Mouse (Mus musculus) layer of hippocampus, postnatal 10 days (tissue): Measurements from ENCODE around the gene Unc5a. TPM values are rescaled to one million over a fixed set of nuclear protein-coding genes. Genes with fewer than 3 reads are reported as not detected.
A peak's percentile ranks its signal among the peaks of the same experiment; 100 is the strongest.

Experiments used
- DNase-seq, 2 experiments: peaks; one replicate each; pipeline ENCODE4 v3.0.0; 2021; ENCODE audit warnings: low spot score in 2 of 2
- long read RNA-seq: library from polyadenylated mRNA; stranded (forward); transcript quantifications from one replicate; pipeline ENCODE4 v2.0.0, GENCODE M21; 2023
- total RNA-seq, 2 experiments: library from RNA; stranded (reverse); gene quantifications; 2 replicates each; pipeline ENCODE4 v1.2.3; 2021

Unc5a gene
- total RNA-seq, result 10 to 100 TPM; 89.8 to 92.8 TPM
- long read RNA-seq, transcript Unc5a-202 (15 exons, 3,827 nt), result major isoform, 16 of 74 reads
- long read RNA-seq, partial matches to known transcripts, result 38 of 74 reads
- long read RNA-seq, other reads (novel, unspliced or antisense), result 16 of 74 reads

GRCm38 (mm10) chr13:54948531-54949493 is at the start of gene Unc5a:
TSS of gene Unc5a (plus strand) at chr13:54949411.
- DNase-seq, result peak; percentile 77 to 85

DNA sequence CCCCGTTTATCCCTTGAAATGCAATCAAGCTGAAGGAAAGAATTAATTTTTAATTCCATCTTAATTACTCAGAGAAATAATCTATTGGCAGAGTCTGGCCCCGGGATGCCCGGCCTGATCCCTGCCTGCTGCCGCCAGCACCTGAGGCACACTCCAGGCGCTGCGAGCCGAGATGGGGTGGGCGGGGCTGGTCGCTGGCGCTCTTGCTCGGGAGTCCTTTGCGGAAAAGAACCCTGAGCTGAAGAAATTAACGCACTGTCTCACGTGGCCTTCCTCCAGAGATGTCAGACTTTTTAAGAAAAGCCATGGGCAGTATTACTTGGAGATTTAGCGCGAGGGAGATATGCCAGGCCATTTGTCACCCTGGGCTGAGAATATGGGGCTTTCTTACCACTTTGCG is 37.2 kb upstream of the Unc5a start:
- no peak for DNase-seq

- DNase-seq, result peak in 1 of 2 experiments; percentile 55
Measured at GRCm38 (mm10) chr13:54912894-54913621, 36.2 kb upstream of the Unc5a start.

- DNase-seq, result no peak
Measured at GRCm38 (mm10) chr13:54916644-54917043, 32.6 kb upstream of the Unc5a start.

- no peak for DNase-seq
Measured at GRCm38 (mm10) chr13:54918910-54919309, 30.3 kb upstream of the Unc5a start.

DNA sequence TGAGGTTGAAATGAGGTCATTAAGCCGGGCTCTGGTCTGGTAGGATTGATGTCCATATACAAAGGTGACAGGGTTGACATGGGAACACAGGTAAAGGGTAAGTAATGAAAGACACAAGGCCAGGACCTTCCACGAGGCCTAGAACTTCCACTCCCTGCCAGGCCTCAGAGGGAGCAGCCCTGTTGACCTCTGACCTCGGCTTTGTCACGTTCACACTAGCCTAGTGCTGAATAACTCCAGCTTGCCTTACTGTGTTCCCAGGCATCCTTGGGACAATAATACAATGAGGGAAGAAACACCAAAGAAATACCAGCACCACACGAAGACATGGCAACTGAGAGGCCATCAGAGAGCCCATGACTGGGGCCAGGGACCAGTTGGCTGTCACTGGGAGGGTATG is 29.5 kb upstream of the Unc5a start:
- DNase-seq, result no peak

DNA sequence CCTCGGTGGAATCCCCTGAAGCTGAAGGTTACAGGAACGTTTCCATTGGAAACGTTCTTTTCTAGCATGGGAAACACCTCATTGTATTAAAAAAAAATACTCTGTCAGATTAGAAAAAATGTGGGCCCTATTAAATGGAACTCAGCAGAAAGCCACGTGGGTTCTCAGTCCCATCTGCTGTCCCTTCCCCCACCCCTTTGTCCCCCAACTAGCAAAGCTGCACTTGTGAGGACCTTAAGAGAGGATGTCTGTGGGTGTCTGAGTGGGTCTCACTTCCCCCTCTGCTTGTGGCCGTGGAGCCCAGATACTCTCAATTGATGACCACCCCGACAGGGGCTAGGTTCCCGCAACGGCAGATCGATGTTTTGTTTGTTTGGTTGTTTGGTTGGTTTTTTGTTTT is 27.5 kb upstream of the Unc5a start:
- DNase-seq, result peak in 1 of 2 experiments; percentile 23

DNA sequence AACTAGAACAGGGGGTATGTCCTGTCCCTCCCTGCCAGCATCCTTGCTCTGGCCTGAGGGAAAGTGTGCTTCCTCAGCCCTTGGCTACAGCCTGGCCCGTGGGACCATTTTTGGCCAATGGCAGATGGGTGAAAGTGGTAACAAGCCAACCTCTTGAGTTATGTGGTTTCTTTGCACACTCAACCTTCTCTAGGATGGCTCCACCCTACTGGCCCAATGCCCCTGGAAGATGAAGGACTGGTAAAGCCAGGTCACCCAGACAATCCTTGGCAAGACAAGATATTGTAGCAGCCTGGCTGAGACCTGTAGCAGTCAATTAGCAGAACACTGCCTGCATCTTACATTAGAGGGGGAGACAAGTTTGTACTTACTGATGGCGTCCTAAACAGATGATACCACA is 25.5 kb upstream of the Unc5a start:
- DNase-seq, result no peak

DNA sequence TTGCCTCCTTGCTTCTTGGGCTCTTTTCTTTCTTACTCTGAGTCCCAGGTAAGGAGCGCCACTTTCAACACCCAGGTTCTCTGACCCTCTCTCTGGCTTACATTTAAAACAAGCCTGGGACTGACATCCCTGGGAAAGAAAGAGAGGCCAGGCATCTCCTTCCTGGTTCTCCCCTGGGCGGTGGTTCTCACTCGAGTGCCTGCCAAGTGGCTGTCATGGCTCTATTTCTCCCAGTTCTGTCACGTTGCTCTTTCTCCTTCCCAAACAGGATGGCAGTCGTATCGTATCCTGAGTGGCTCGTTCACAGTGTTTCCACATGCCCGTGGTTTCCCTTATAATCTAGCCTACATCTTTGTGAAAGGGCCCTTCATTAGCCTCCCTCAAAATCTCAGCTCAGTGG is 23.7 kb upstream of the Unc5a start:
- DNase-seq, result no peak

DNA sequence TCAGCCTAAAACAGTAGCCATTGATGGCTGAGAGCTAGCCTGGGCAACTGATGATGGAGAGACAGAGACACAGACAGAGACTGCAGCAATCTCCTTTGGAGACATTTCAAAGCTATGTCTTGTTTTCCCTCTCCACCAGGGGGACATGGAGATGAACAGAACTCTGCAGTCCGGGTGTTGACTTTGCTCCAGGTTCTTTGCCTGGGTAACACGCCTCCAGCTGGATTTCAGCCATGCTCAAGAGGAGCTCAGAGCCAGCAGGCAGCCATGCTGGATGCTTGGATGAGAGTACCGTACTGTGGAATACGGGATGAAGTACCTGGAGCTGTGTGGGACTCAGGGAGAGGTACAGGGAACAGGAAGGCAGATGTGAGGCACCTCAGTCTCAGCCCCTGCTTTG is 22.6 kb upstream of the Unc5a start:
- DNase-seq, result peak; percentile 72 to 76

DNA sequence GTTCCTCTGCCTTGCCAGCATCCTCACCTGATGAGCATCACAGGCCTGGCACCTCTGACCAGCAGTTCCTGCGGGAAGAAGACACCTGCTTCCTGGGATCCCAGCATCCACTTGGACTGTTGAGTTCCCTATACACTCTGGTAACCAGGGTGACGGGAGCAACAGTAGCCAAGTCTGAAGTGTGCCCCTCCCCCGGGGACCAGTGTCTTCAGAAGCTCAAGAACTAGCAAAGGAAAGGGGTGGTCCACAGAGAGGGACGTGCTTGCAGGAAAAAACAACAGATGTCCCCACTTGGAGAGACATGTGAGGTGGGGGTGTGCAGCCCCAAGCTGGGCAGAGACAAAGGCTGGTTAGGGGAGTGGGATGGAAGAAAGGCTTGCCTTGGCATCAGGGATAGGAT is 19.1 kb upstream of the Unc5a start:
- DNase-seq, result no peak

DNA sequence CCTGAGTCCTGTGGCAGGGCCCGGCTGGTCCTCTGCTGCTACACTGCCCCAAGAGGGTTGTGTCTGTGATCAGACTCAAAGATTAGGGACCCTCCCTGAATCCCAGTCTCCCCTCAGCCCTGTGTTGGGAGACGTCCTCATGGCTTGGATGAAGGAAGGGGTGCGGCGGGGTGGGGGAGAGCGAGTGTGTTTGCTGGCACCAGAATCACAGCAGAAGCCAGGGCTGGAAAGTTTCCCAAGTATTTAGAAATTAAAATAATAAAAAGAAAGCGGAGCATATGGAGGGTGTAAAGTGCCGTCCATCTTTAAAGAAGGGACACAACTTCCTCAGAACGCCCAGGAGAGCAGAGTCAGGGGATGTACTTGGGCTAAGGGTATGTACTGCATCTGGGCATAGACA is 14.3 kb upstream of the Unc5a start:
- no peak for DNase-seq

- DNase-seq, result peak; percentile 78
Measured at GRCm38 (mm10) chr13:54936173-54936572, 13.0 kb upstream of the Unc5a start.

GRCm38 (mm10) chr13:54937885-54938284 is 11.3 kb upstream of the Unc5a start:
- no peak for DNase-seq

- no peak for DNase-seq
Measured at GRCm38 (mm10) chr13:54938493-54938892, 10.7 kb upstream of the Unc5a start.

GRCm38 (mm10) chr13:54944411-54945157 is 4.6 kb upstream of the Unc5a start:
- DNase-seq, result peak in 1 of 2 experiments; percentile 66

DNA sequence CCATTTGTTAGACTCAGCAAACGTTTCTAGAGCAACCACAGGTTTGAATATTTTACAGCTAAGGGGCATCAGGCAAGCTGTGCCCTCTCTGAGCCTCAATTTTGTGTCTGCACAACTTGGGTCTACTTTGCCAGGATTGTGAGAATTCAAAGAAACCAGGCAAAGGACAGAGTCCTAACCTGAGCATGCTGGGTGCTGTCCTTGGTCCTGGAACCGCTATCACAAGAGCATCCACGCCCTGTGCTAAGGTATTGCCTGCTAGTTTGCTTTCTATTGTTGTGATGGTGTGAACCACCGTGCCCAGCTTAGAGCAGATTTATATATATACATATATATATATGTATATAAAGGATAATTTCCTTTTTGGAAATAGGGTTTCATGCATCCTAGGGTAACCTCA is 3.9 kb upstream of the Unc5a start:
- no peak for DNase-seq

GRCm38 (mm10) chr13:54946406-54946805 is 2.8 kb upstream of the Unc5a start:
- no peak for DNase-seq

DNA sequence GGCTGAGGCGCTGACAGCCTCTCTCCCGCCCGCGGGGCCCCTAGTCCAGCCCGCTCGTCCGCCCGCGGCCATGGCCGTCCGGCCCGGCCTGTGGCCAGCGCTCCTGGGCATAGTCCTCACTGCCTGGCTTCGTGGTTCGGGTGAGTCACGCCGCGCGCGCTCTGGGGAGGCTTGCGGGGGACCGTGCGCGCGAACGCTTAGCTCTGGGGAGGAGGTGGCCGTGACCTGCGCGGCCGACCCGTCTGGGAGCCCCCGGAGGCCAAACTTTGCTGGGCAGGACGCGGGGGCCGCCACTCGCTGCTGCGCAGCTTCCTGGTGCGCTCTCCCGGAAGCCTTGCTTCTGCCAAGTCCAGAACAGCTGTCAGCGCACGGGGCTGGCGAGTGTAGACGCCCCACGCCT is 381 bp downstream of the Unc5a start:
- peak; percentile 57 to 66 for DNase-seq

GRCm38 (mm10) chr13:54950131-54950530 is 920 bp downstream of the Unc5a start:
- no peak for DNase-seq

DNA sequence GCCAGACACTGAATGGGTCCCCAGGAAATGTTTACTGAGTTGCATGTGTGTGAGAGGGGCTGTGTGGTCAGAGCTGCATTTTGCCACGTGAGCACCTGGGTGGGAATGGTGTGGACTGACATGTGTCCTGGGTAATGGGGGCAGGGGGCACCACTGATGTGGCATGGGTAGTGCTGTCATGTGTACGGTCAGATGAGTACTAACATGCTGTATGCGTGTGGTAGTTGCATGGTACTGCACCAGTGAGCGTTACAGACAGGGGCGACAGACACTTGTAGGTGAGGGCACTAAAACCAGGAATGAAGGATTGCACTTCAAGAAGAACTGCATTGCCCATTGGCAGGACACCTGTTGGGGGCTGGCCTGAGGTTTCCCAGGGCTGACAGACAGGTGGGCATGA is 2.0 kb downstream of the Unc5a start:
- DNase-seq, result no peak
